Mouse (Mus musculus): ENCODE measurements at regions not wholly inside any gene's neighbourhood (a gene's known extent, or its start where the extent isn't known, plus 50 kb on each side); places are given as distances from the start of the nearest gene placed in this dataset.
"Not testable (repeated sequence)": the region's sequence is repeated elsewhere in the genome, so short reads cannot be mapped to it uniquely, and the experiment has no call there.

GRCm38 (mm10) chr1:161728546-161729206 lies 59.6 kb downstream of the Fasl start:
- no peak for DNase-seq (ENCODE audit: low spot score in 2 of 2)

- not testable (repeated sequence) for DNase-seq (ENCODE audit: low spot score in 2 of 2)
Measured at GRCm38 (mm10) chr1:161727357-161727756, 60.9 kb downstream of the Fasl start.

- DNase-seq (ENCODE audit: low spot score in 2 of 2), result not testable (repeated sequence)
Measured at GRCm38 (mm10) chr1:161726098-161726497, 62.2 kb downstream of the Fasl start.

GRCm38 (mm10) chr1:161719876-161720275 lies 68.4 kb downstream of the Fasl start:
- DNase-seq (ENCODE audit: low spot score in 2 of 2), result no peak

- DNase-seq (ENCODE audit: low spot score in 2 of 2), result no peak
Measured at GRCm38 (mm10) chr1:161718254-161718653, 70.0 kb downstream of the Fasl start.

GRCm38 (mm10) chr1:161712918-161713317 lies 75.4 kb downstream of the Fasl start:
- peak; percentile 15 to 50 for DNase-seq (ENCODE audit: low spot score in 2 of 2)

- DNase-seq (ENCODE audit: low spot score in 2 of 2), result no peak
Measured at GRCm38 (mm10) chr1:161712283-161712682, 76.0 kb downstream of the Fasl start.

GRCm38 (mm10) chr1:161707049-161707448 lies 81.2 kb downstream of the Fasl start:
- no peak for DNase-seq (ENCODE audit: low spot score in 2 of 2)

GRCm38 (mm10) chr1:161704961-161705360 lies 83.3 kb downstream of the Fasl start:
- DNase-seq (ENCODE audit: low spot score in 2 of 2), result no peak

- DNase-seq (ENCODE audit: low spot score in 2 of 2), result no peak
Measured at GRCm38 (mm10) chr1:161704527-161704926, 83.8 kb downstream of the Fasl start.

GRCm38 (mm10) chr1:161695886-161696285 lies 92.4 kb downstream of the Fasl start:
- DNase-seq (ENCODE audit: low spot score in 2 of 2), result no peak

GRCm38 (mm10) chr1:161693768-161694160 lies 94.5 kb downstream of the Fasl start:
- DNase-seq (ENCODE audit: low spot score in 2 of 2), result no peak

- no peak for DNase-seq (ENCODE audit: low spot score in 2 of 2)
Measured at GRCm38 (mm10) chr1:161692836-161693767, 95.2 kb downstream of the Fasl start.

GRCm38 (mm10) chr1:161688946-161689345 lies 99.3 kb downstream of the Fasl start:
- DNase-seq (ENCODE audit: low spot score in 2 of 2), result no peak

GRCm38 (mm10) chr1:161687548-161687947 lies 100.7 kb downstream of the Fasl start:
- peak; percentile 3 to 57 for DNase-seq (ENCODE audit: low spot score in 2 of 2)

GRCm38 (mm10) chr1:161680558-161680957 lies 107.7 kb downstream of the Fasl start:
- DNase-seq (ENCODE audit: low spot score in 2 of 2), result no peak

GRCm38 (mm10) chr1:161670937-161671336 lies 117.4 kb downstream of the Fasl start:
- no peak for DNase-seq (ENCODE audit: low spot score in 2 of 2)

- no peak for DNase-seq (ENCODE audit: low spot score in 2 of 2)
Measured at GRCm38 (mm10) chr1:161664321-161664720, 124.0 kb downstream of the Fasl start.

- no peak for DNase-seq (ENCODE audit: low spot score in 2 of 2)
Measured at GRCm38 (mm10) chr1:161663351-161663750, 124.9 kb downstream of the Fasl start.

- peak in 1 of 2 experiments; percentile 24 for DNase-seq (ENCODE audit: low spot score in 2 of 2)
Measured at GRCm38 (mm10) chr1:161662241-161662640, 126.1 kb downstream of the Fasl start.

GRCm38 (mm10) chr1:161657511-161657910 lies 130.8 kb downstream of the Fasl start:
- DNase-seq (ENCODE audit: low spot score in 2 of 2), result no peak

GRCm38 (mm10) chr1:161649387-161649786 lies 138.9 kb downstream of the Fasl start:
- no peak for DNase-seq (ENCODE audit: low spot score in 2 of 2)

Data from layer of hippocampus, adult 18-20 months (tissue).